Mouse (Mus musculus) gonadal fat pad, adult 2 months (tissue): ENCODE results near the gene Srsf10. TPM values are rescaled to one million over a fixed set of nuclear protein-coding genes. Genes with fewer than 3 reads are reported as not detected.
A peak's percentile ranks its signal among the peaks of the same experiment; 100 is the strongest.

Experiments used
- DNase-seq: peaks from one replicate; pipeline ENCODE4 v3.0.0-alpha.2; 2012; ENCODE audit warnings: low read depth
- polyA plus RNA-seq: library from polyadenylated mRNA; depleted of rRNA; stranded (reverse); fragments of >200 nt; gene quantifications from 2 replicates; pipeline ENCODE4 v1.2.3, GENCODE M21; 2012; rRNA removed

Gene Srsf10
- polyA plus RNA-seq, 1 experiment: 61.3 TPM

DNA sequence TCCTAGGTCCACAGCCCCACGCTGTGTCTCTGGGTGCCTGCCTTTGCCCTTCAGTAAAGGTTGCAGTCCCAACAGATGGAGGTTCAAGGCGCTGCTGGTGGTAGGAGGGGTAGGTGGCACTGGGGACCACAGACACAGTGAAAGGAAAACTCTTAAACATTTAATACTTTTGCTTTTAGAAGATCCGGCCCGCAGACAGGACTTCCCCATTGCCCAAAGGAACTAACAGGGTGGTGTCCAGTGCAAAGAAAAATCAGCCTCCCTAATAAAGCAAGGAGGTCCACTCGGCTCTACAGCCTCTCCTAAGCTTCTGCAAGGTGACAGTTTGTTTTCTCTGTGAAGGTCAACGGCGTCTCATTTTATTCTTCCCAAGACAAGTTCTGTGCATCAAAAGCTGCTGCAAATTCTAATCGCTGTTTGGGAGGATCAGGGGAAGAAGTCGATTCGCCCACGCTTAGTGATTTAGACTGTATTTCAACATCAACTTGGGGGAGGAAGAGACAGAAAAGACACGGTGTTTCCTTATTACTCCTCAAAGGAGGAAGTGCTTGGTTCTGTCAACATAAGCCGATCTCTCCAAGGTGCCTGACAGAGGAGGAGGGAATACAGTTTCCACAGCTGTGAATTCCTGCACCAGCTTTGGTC lies 63.2 kb downstream of the Srsf10 start:
- DNase-seq: peak; percentile 67

DNA sequence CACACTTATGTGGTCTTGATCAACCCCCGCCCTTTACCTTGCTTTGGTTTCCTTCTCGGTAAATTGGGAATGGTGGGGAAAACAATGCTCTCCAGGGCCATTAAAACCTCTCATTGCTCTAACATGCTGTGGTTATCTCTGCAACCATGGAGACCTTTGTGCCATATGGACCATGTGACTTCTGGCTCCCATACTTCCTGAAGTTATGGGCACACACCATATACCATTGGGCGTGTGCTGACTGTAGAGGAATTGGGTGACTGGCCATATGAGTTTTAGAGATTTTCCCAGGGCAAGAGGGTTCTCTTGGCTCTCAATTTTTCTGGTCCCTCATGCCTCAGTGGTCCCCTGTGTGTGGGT lies 63.7 kb downstream of the Srsf10 start:
- DNase-seq: no peak

Other genes starting within 250 kb of the Srsf10 start
- gene Ifnlr1, start 169.5 kb upstream of the Srsf10 start, polyA plus RNA-seq: 3.9 and 4.4 TPM in 2 replicates
- 0.57 and 0.96 TPM in 2 replicates for gene Il22ra1, start 127.6 kb upstream of the Srsf10 start, polyA plus RNA-seq
- 0.67 and 1.1 TPM in 2 replicates for gene Myom3, start 96.0 kb upstream of the Srsf10 start, polyA plus RNA-seq
- 32.1 and 37.5 TPM in 2 replicates for gene Pnrc2, start 18.1 kb downstream of the Srsf10 start, polyA plus RNA-seq
- 1.4 and 1.7 TPM in 2 replicates for gene Cnr2, start 39.6 kb downstream of the Srsf10 start, polyA plus RNA-seq
- gene Fuca1, start 65.0 kb downstream of the Srsf10 start, polyA plus RNA-seq: 111 and 134 TPM in 2 replicates
- gene Hmgcl, start 90.7 kb downstream of the Srsf10 start, polyA plus RNA-seq: 50.5 and 52.5 TPM in 2 replicates
- 44.7 and 68.5 TPM in 2 replicates for gene Gale, start 108.0 kb downstream of the Srsf10 start, polyA plus RNA-seq
- gene Lypla2, start 116.9 kb downstream of the Srsf10 start, polyA plus RNA-seq: 61.8 and 75.3 TPM in 2 replicates
- gene Pithd1, start 131.5 kb downstream of the Srsf10 start, polyA plus RNA-seq: 44.7 and 48.6 TPM in 2 replicates
- gene Eloa, start 166.0 kb downstream of the Srsf10 start, polyA plus RNA-seq: 16.0 and 17.9 TPM in 2 replicates
- 410 and 531 TPM in 2 replicates for gene Rpl11, start 197.7 kb downstream of the Srsf10 start, polyA plus RNA-seq